Mouse (Mus musculus) macrophage (primary cell): ENCODE data around the gene Plg. TPM values are rescaled to one million over a fixed set of nuclear protein-coding genes. Genes with fewer than 3 reads are reported as not detected.

Experiments used
- H3K27ac ChIP-seq: fragments of 350-480 bp; formaldehyde crosslinking; 2 replicates; pipeline ENCODE4 v1.9.0; 2021
- H3K36me3 ChIP-seq: fragments of 350-480 bp; formaldehyde crosslinking; 2 replicates; pipeline ENCODE4 v1.9.0; 2021; ENCODE audit errors: inconsistent target
- H3K4me3 ChIP-seq: fragments of 350-480 bp; formaldehyde crosslinking; 2 replicates; pipeline ENCODE4 v1.9.0; 2021; ENCODE audit errors: inconsistent target
- H3K79me2 ChIP-seq: fragments of 350-480 bp; formaldehyde crosslinking; 2 replicates; pipeline ENCODE4 v1.9.0; 2021; ENCODE audit errors: inconsistent target
- WGBS: methylation state at CpG from one replicate; pipeline ENCODE4 v1.1.7; 2026; ENCODE audit warnings: inconsistent platforms; ENCODE audit not compliant: missing documents; 5-methylcytosine and 5-hydroxymethylcytosine counted together
- polyA plus RNA-seq: library from polyadenylated mRNA; stranded (reverse); fragments of 250-400 nt; gene quantifications from 3 replicates; pipeline ENCODE4 v1.2.4, GENCODE M21; 2018; ENCODE audit warnings: inconsistent platforms

Gene Plg
- polyA plus RNA-seq, 1 experiment from 2014 or later = not detected

GRCm38 (mm10) chr17:12455143-12455790 lies 76.9 kb downstream of the Plg start:
- H3K79me2 ChIP-seq = no peaks in the 10 kb centered on the region
- WGBS = 97% methylated on average over 5 of the region's 5 CpGs
- H3K36me3 ChIP-seq = no peaks in the 10 kb centered on the region
- H3K27ac ChIP-seq = no peak overlapping the region
- no peak overlapping the region for H3K4me3 ChIP-seq

GRCm38 (mm10) chr17:12461168-12461567 lies 82.8 kb downstream of the Plg start:
- H3K4me3 ChIP-seq = no peak overlapping the region
- no peaks in the 10 kb centered on the region for H3K36me3 ChIP-seq
- no peaks in the 10 kb centered on the region for H3K79me2 ChIP-seq
- no peak overlapping the region for H3K27ac ChIP-seq

- WGBS = 17% methylated on average over 4 of the region's 4 CpGs
- Histone ChIP-seq H3K36me3 (no peaks in the 10 kb centered on the region), H3K27ac (no peak overlapping the region), H3K4me3 (no peak overlapping the region), H3K79me2 (no peaks in the 10 kb centered on the region)
Measured at GRCm38 (mm10) chr17:12466501-12467000, 88.1 kb downstream of the Plg start.

- WGBS = 79% methylated on average over 3 of the region's 3 CpGs
- H3K79me2 ChIP-seq = no peaks in the 10 kb centered on the region
- H3K36me3 ChIP-seq = no peaks in the 10 kb centered on the region
- H3K4me3 ChIP-seq = no peak overlapping the region
- H3K27ac ChIP-seq = no peak overlapping the region
Measured at GRCm38 (mm10) chr17:12467642-12468041, 89.2 kb downstream of the Plg start.

GRCm38 (mm10) chr17:12468745-12469144 lies 90.3 kb downstream of the Plg start:
- no peak overlapping the region for H3K4me3 ChIP-seq

More at GRCm38 (mm10) chr17:12468745-12469144, 90.3 kb downstream of the Plg start:
- no peaks in the 10 kb centered on the region for H3K79me2 ChIP-seq
- H3K27ac ChIP-seq = no peak overlapping the region
- WGBS = 40% methylated on average over 5 of the region's 5 CpGs
- H3K36me3 ChIP-seq = no peaks in the 10 kb centered on the region

Other genes starting within 250 kb of the Plg start
- 7.7 to 10.4 TPM (median 9.6 TPM) in 3 replicates for gene Map3k4, start 59.8 kb upstream of the Plg start, polyA plus RNA-seq
- not detected in 3 replicates for gene Slc22a3, start 129.1 kb downstream of the Plg start, polyA plus RNA-seq
- gene Slc22a2, start 205.5 kb downstream of the Plg start, polyA plus RNA-seq = not detected in 3 replicates